Comparison of ENCODE assay signal across 21 mouse cellular contexts in the genomic region with DNA sequence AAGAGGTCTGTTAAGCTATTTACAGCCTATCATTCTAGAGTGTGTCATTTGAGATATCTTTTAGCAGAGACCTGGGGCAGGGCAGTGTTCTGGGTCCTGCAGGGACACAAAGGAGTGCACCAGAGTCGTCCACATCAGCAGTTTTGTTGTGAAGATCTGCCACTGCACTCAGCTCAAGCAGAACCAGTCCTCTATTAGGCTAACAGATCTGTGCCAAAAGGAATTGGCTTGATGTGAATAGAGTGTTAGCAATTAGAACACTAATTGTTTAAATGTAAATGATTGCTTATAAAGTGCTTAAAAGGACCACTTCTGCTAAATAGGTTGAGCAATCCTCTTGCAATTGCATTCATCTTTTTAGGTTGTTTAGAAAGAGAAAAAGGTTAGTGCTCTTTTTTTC.
DNase-seq lines count a peak whose midpoint lies in the region; ATAC-seq lines count a peak whose summit lies in the region.
"Had no signal": no experiment of that assay in that cellular context is flagged by ENCODE, and none has a peak within 500 bp of the region (broad histone marks: within the 10 kb centered on the region; RNA-seq: fewer than 3 reads in every experiment).

No protein-coding gene starts in this region.

- no peak overlapping the region for H3K4me2 ChIP-seq in forebrain, embryonic 12.5 days
- H3K4me2 ChIP-seq in midbrain, embryonic 13.5 days (replicated peaks) = no peak overlapping the region
- H3K4me2 ChIP-seq in midbrain, embryonic 15.5 days = no peak overlapping the region
- no peak overlapping the region for H3K4me2 ChIP-seq in forebrain, embryonic 15.5 days (replicated peaks)
- H3K4me2 ChIP-seq: limb, embryonic 15.5 days; lung, embryonic 14.5 days had no signal

- H3K4me1 ChIP-seq in forebrain, embryonic 12.5 days = peaks cover 7% of the 10 kb centered on the region; the same call in 1 of the 2 replicates
- H3K4me1 ChIP-seq in forebrain, embryonic 10.5 days = no peaks in the 10 kb centered on the region
- H3K4me1 ChIP-seq in midbrain, embryonic 13.5 days (replicated peaks) = 0 out of 2 replicates have a peak, but pooled peaks cover 4% of the 10 kb centered on the region
- H3K4me1 ChIP-seq in midbrain, embryonic 15.5 days = no peaks in the 10 kb centered on the region
- peaks cover 19% of the 10 kb centered on the region for H3K4me1 ChIP-seq in forebrain, embryonic 15.5 days
- H3K4me1 ChIP-seq: heart, embryonic 10.5 days; limb, embryonic 15.5 days; megakaryocyte, embryonic 14.5 days had no signal

- H3K9ac ChIP-seq in forebrain, embryonic 12.5 days = no peak overlapping the region
- no peak overlapping the region for H3K9ac ChIP-seq in midbrain, embryonic 13.5 days (replicated peaks)
- no peak overlapping the region for H3K9ac ChIP-seq in midbrain, embryonic 15.5 days
- no peak overlapping the region for H3K9ac ChIP-seq in forebrain, embryonic 15.5 days (replicated peaks)
- H3K9ac ChIP-seq: limb, embryonic 15.5 days; liver, embryonic 14.5 days; lung, embryonic 14.5 days had no signal

- H3K36me3 ChIP-seq in forebrain, embryonic 12.5 days (replicated peaks) = no peaks in the 10 kb centered on the region
- H3K36me3 ChIP-seq in forebrain, embryonic 10.5 days (replicated peaks) = no peaks in the 10 kb centered on the region
- H3K36me3 ChIP-seq in midbrain, embryonic 13.5 days = no peaks in the 10 kb centered on the region
- H3K36me3 ChIP-seq in midbrain, embryonic 15.5 days (replicated peaks) = no peaks in the 10 kb centered on the region
- no peaks in the 10 kb centered on the region for H3K36me3 ChIP-seq in forebrain, embryonic 15.5 days
- H3K36me3 ChIP-seq: heart, embryonic 10.5 days; limb, embryonic 15.5 days had no signal

- no peaks in the 10 kb centered on the region for H3K9me3 ChIP-seq in forebrain, embryonic 12.5 days
- H3K9me3 ChIP-seq in forebrain, embryonic 10.5 days = no peaks in the 10 kb centered on the region
- peaks cover 2% of the 10 kb centered on the region; the same call in 1 of the 2 replicates for H3K9me3 ChIP-seq in midbrain, embryonic 13.5 days
- H3K9me3 ChIP-seq in midbrain, embryonic 15.5 days = no peaks in the 10 kb centered on the region
- no peaks in the 10 kb centered on the region for H3K9me3 ChIP-seq in forebrain, embryonic 15.5 days
- H3K9me3 ChIP-seq: heart, embryonic 10.5 days; limb, embryonic 15.5 days had no signal

- no peak overlapping the region for H3K27ac ChIP-seq in forebrain, embryonic 12.5 days
- no peak overlapping the region for H3K27ac ChIP-seq in forebrain, embryonic 10.5 days
- no peak overlapping the region for H3K27ac ChIP-seq in midbrain, embryonic 13.5 days
- no peak overlapping the region for H3K27ac ChIP-seq in midbrain, embryonic 15.5 days
- H3K27ac ChIP-seq in forebrain, embryonic 15.5 days (replicated peaks) = no peak overlapping the region
- H3K27ac ChIP-seq: heart, embryonic 10.5 days; limb, embryonic 15.5 days; liver, embryonic 14.5 days had no signal

- ATAC-seq in forebrain, embryonic 12.5 days (ENCODE audit: low FRiP score) = peak; percentile 60; the same call in 1 of the 2 replicates
- 0 out of 2 replicates have a peak, but pooled peaks have one; percentile 45 for ATAC-seq in midbrain, embryonic 13.5 days
- ATAC-seq in midbrain, embryonic 15.5 days (replicated peaks) = no peak
- peak; percentile 86 for ATAC-seq in forebrain, embryonic 15.5 days (replicated peaks)

- DNase-seq in forebrain, embryonic 10.5 days (ENCODE audit: extremely low spot score, low spot score) = no peak
- DNase-seq in retina, postnatal 1 day = peak; percentile 17
- DNase-seq in adrenal gland, adult 2 months = no peak
- DNase-seq: adrenal gland, postnatal 36 days; cerebellum, adult 11 months; cerebellum, adult 9-11 months; kidney, adult 2 months; kidney, postnatal 14 days; left cerebral cortex, postnatal 4 days; lung, embryonic 14.5 days; lung, postnatal 36 days; thymus, adult 18-20 months; thymus, postnatal 36 days had no signal

- peaks cover 3% of the 10 kb centered on the region; the same call in 1 of the 2 replicates for H3K27me3 ChIP-seq in forebrain, embryonic 12.5 days
- H3K27me3 ChIP-seq in forebrain, embryonic 10.5 days (ENCODE audit: poor library complexity, severe bottlenecking) = no peaks in the 10 kb centered on the region
- no peaks in the 10 kb centered on the region for H3K27me3 ChIP-seq in midbrain, embryonic 13.5 days
- no peaks in the 10 kb centered on the region for H3K27me3 ChIP-seq in midbrain, embryonic 15.5 days (replicated peaks)
- no peaks in the 10 kb centered on the region for H3K27me3 ChIP-seq in forebrain, embryonic 15.5 days
- H3K27me3 ChIP-seq: limb, embryonic 15.5 days; megakaryocyte, embryonic 14.5 days had no signal

- H3K4me3 ChIP-seq in forebrain, embryonic 12.5 days (replicated peaks) = no peak overlapping the region
- no peak overlapping the region for H3K4me3 ChIP-seq in forebrain, embryonic 10.5 days
- no peak overlapping the region for H3K4me3 ChIP-seq in midbrain, embryonic 13.5 days (replicated peaks)
- H3K4me3 ChIP-seq in midbrain, embryonic 15.5 days = no peak overlapping the region
- H3K4me3 ChIP-seq in forebrain, embryonic 15.5 days = no peak overlapping the region
- H3K4me3 ChIP-seq: heart, embryonic 10.5 days; limb, embryonic 15.5 days; megakaryocyte, embryonic 14.5 days had no signal

- 15% methylated on average over 1 of the region's 1 CpGs for WGBS in forebrain, embryonic 12.5 days
- WGBS in forebrain, embryonic 10.5 days = 27% methylated on average over 1 of the region's 1 CpGs
- WGBS in midbrain, embryonic 13.5 days = 17% methylated on average over 1 of the region's 1 CpGs
- 22% methylated on average over 1 of the region's 1 CpGs for WGBS in midbrain, embryonic 15.5 days
- WGBS in forebrain, embryonic 15.5 days = 5% methylated on average over 1 of the region's 1 CpGs
